Mouse (Mus musculus) embryonic facial prominence, embryonic 10.5 days (tissue): Measurements from ENCODE around the gene Faap24. TPM values are rescaled to one million over a fixed set of nuclear protein-coding genes. Genes with fewer than 3 reads are reported as not detected.

Experiments
- DNase-seq: peaks from one replicate; pipeline ENCODE4 v3.0.0-alpha.2; 2017; ENCODE audit warnings: low spot score
- H3K27ac ChIP-seq: fragments of 300-500 bp; sonication (generic); replicated peaks from 2 replicates; pipeline ENCODE4 v1.5.1; 2016; ENCODE audit warnings: mild to moderate bottlenecking
- H3K27me3 ChIP-seq: fragments of 300-500 bp; sonication (generic); replicated peaks from 2 replicates; pipeline ENCODE4 v1.6.1; 2016; ENCODE audit warnings: low read depth, mild to moderate bottlenecking; ENCODE audit not compliant: poor library complexity, severe bottlenecking
- H3K36me3 ChIP-seq: fragments of 300-500 bp; sonication (generic); replicated peaks from 2 replicates; pipeline ENCODE4 v1.6.1; 2016; ENCODE audit warnings: mild to moderate bottlenecking, moderate library complexity
- H3K4me1 ChIP-seq: fragments of 300-500 bp; sonication (generic); 2 replicates; pipeline ENCODE4 v1.6.1; 2016
- H3K4me3 ChIP-seq: fragments of 300-500 bp; sonication (generic); 2 replicates; pipeline ENCODE4 v1.5.1; 2016; ENCODE audit warnings: mild to moderate bottlenecking, moderate library complexity
- H3K9me3 ChIP-seq: fragments of 300-500 bp; sonication (generic); 2 replicates; pipeline ENCODE4 v1.6.1; 2016; ENCODE audit warnings: mild to moderate bottlenecking
- WGBS: fragments of 180-500 bp; shearing (Covaris S2); methylation state at CpG from one replicate; pipeline ENCODE4 v1.1.7; 2016; 5-methylcytosine and 5-hydroxymethylcytosine counted together
- polyA plus RNA-seq: library from polyadenylated mRNA; unstranded; fragments of >200 nt; fragmentation: Nextera tagmentation; extraction: Ambion mirVana; gene quantifications from 2 replicates; pipeline ENCODE4 v1.2.1, GENCODE M21; 2016

Gene Faap24
- polyA plus RNA-seq, 1 experiment from 2014 or later, result 17.6 TPM

DNA sequence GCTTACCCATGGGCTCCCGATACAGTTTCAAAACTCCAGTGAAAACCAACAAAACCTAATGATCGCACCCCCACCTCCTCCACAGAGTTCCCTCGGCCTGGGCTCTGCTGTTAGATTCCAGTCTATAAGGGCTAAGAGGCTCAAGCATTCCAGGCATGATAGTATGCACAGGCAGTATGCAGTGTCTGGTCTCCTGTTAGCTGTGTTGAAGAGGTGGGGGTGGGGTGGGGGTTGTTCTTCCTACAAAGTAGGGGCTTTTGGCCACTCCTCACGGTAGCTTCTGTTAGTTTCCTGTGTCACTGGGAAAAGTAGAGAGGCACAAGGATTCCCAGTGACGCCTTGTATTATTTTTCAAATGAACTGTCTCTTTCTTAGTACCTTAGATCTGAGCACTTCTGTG is 34.4 kb downstream of the Faap24 start:
- Histone ChIP-seq H3K4me3 (no peak overlapping the region), H3K27ac (peak overlapping the region; percentile 15; the same call in 1 of the 2 replicates), H3K4me1 (peaks cover 27% of the 10 kb centered on the region), H3K36me3 (peaks cover 4% of the 10 kb centered on the region; the same call in 1 of the 2 replicates), H3K9me3 (no peaks in the 10 kb centered on the region; the same call in 1 of the 2 replicates), H3K27me3 (no peaks in the 10 kb centered on the region)
- WGBS, result 63% methylated on average over 5 of the region's 5 CpGs
- DNase-seq, result no peak

DNA sequence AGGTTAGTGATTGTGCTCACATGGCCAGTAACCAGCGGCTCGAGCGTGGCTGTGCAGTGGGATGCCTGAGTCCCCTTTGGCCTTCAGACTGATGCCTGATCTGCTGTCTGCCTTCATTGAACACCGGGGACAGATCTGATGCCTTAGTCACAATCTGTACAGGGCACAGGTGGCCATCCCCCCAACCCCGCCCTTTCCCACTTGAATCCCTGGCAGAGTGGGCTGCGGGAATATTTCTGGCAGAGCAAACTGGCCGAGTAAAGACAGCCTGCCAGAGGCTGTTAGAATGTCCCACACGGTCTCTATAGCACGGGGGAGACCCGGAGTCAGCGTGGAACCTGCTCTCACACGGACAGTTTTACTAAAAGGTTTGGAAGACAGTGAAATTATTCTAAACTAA is 39.0 kb downstream of the Faap24 start:
- H3K27ac ChIP-seq, result no peak overlapping the region
- WGBS, result 90% methylated on average over 12 of the region's 12 CpGs
- H3K36me3 ChIP-seq, result no peaks in the 10 kb centered on the region
- H3K4me3 ChIP-seq, result no peak overlapping the region
- no peak for DNase-seq
- peaks cover 15% of the 10 kb centered on the region for H3K4me1 ChIP-seq
- H3K9me3 ChIP-seq, result no peaks in the 10 kb centered on the region
- H3K27me3 ChIP-seq, result no peaks in the 10 kb centered on the region

DNA sequence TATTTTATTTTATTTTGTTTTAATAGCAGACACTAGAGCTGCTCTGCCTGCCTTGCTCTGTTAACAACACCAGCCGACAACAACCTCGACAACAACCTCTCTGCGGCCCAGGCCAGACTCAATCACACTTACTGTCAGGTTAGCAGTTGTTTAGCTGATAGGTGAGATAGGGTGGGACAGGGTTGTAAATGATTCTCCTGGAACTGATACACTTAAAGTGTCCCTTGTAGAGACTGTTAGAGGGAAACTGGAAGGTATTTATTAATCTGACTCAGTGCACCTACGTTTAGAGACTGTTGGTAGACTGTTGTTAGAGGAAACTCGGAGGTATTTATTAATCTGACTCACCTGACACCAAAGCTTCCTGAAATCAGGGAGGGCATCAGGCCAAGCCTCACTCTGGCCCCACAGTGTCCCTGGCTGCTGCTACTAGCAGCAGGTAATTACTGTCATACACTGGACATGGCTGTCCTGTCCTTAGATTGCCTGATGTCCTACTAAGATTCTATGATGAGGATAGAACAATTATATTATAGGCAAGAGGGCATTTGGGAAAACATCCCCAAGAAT is 41.2 kb downstream of the Faap24 start:
- no peak overlapping the region for H3K4me3 ChIP-seq
- no peak overlapping the region; the same call in 1 of the 2 replicates for H3K27ac ChIP-seq
- peaks cover 5% of the 10 kb centered on the region for H3K4me1 ChIP-seq
- 84% methylated on average over 5 of the region's 5 CpGs for WGBS
- no peaks in the 10 kb centered on the region for H3K9me3 ChIP-seq
- no peaks in the 10 kb centered on the region for H3K36me3 ChIP-seq
- H3K27me3 ChIP-seq, result no peaks in the 10 kb centered on the region
- no peak for DNase-seq

DNA sequence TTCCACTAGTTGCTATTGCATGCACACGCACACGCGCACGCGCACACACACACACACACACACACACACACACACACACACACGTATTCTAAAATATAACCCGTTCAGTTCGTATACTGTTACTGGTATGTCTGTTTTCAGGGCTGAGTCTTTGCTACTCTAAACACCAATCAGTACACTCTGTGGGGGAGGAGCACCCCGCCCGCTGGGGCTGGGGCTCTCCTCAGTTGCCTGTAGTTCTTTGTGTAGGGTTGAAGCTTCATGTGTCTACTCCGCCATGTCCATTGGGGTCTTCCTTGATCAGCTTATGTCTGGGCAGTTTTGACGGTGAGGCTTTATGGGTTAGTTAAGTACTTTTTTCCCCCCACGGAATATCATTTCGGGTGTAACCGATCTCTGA is 43.3 kb downstream of the Faap24 start:
- no peaks in the 10 kb centered on the region for H3K9me3 ChIP-seq
- no peaks in the 10 kb centered on the region for H3K36me3 ChIP-seq
- H3K27ac ChIP-seq, result no peak overlapping the region
- H3K4me1 ChIP-seq, result peaks cover 5% of the 10 kb centered on the region
- H3K4me3 ChIP-seq, result no peak overlapping the region
- H3K27me3 ChIP-seq, result no peaks in the 10 kb centered on the region
- WGBS, result 96% methylated on average over 15 of the region's 15 CpGs
- no peak for DNase-seq

DNA sequence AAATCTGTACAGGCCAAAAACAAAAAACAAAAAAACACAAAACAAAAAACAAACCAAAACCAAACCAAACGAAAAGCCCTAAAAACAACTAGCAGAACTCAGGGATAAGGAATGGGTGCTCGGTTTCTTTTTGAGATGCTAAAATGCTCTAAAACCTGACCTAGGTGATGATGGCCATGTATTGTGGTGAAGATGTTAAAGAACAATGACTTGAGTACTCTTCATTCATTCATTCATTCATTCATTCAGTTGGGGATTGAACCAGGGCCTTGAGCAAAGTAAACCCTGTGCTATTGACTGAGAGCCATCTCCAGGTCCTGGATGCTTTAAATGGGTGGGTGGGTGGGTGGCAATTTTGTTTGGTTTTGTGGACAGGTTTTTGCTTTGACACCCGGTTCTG is 45.5 kb downstream of the Faap24 start:
- WGBS, result 89% methylated on average over 3 of the region's 3 CpGs
- no peaks in the 10 kb centered on the region for H3K27me3 ChIP-seq
- DNase-seq, result no peak
- H3K4me3 ChIP-seq, result no peak overlapping the region
- H3K9me3 ChIP-seq, result no peaks in the 10 kb centered on the region
- peaks cover 5% of the 10 kb centered on the region for H3K4me1 ChIP-seq
- H3K27ac ChIP-seq, result no peak overlapping the region
- H3K36me3 ChIP-seq, result no peaks in the 10 kb centered on the region

DNA sequence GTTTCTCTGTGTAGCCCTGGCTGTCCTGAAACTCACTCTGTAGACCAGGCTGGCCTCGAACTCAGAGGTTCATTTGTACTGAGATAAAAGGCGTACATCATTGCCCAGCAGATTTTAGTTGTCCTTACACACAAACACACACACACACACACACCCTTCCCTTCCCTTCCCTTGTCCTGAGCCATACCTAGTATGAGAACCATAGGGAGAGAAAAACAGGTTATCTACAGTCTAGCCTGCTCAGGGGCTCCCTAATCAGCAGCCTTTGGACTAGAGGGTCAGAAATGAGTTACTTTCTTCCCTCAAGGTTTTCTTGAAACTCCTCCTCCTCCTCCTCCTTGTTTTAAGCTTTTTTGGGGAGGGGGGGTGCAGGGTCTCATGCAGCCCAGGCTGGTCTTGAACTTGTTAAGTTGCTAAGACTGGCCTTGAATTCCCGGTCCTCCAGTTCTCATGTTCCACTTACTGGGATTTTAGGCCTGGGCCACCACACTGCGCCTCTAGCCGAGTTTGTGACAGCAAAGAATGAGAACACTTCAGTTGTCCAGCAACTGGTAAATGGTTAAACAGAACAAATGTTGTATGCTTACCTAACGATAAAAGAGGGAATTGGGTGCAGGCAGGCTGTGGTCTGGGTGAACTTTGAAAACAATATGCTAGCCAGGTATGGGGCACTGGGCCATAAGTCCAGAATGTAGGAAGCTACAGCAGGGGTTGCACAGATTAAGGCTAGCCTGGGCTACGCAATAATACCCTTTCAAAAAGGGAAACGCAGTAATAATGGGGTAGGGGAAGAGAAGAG is 46.6 kb downstream of the Faap24 start:
- H3K9me3 ChIP-seq, result no peaks in the 10 kb centered on the region
- H3K27ac ChIP-seq, result no peak overlapping the region
- H3K4me1 ChIP-seq, result no peaks in the 10 kb centered on the region
- no peak for DNase-seq
- H3K36me3 ChIP-seq, result no peaks in the 10 kb centered on the region
- no peaks in the 10 kb centered on the region for H3K27me3 ChIP-seq
- 88% methylated on average over 8 of the region's 8 CpGs for WGBS
- no peak overlapping the region for H3K4me3 ChIP-seq

DNA sequence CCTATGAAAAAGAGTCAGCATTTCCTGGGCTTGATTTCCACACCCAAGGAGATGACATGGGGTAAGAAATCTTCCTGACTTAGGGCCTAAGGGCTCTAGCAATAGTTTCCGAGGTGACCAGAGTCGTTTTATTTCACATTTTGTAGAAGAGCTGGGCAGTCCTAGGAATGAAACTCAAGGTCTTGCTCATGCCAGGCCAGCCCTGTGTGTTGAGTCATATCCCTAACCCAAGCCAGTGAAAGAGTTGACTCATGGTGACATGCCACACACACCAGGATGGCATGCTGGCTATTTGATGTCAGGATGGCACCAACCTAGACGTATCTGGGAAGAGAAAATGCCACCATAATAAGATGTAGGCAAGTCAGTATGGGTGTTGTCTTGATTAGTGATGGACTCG is 47.6 kb downstream of the Faap24 start:
- no peaks in the 10 kb centered on the region for H3K36me3 ChIP-seq
- H3K4me3 ChIP-seq, result no peak overlapping the region
- no peaks in the 10 kb centered on the region for H3K4me1 ChIP-seq
- H3K9me3 ChIP-seq, result no peaks in the 10 kb centered on the region
- WGBS, result 91% methylated on average over 4 of the region's 4 CpGs
- no peaks in the 10 kb centered on the region for H3K27me3 ChIP-seq
- no peak overlapping the region for H3K27ac ChIP-seq
- DNase-seq, result no peak

DNA sequence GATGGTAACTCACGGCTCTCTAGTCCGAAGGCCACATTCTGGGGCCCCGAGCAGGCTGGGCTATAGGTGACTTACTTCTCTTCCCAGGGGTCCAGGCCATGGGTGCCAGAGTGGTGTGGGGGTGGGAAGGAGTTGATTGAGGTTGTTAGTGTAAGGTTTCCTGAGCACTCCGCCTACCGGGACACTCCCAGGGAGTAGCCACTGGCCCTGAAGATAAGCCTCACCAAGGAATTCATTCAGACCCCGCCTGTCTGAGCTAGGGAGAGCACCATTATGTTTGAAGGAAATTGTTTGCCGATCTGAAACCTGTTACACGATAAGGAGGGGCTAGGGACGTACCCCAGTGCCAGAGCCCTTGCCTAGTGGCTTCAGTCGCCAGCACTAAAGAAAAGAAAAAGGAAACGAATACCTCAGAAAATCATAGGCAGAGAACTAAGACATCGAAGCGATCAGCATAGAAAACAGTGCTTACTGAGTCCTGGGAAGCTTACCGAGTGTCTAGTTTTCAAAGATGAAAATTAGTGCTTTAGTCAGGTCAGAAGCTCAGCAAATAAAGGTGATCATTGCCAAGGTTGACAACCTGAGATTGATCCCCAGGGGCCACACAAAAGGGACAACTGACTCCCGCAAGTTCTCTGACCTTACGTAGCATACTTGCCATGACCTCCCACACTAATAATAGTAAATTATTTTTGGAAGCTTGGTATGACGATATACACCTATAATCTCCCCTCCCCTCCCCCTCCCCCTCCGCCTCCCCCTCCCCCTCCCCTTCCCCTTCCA is 48.5 kb downstream of the Faap24 start:
- Histone ChIP-seq H3K27me3 (no peaks in the 10 kb centered on the region), H3K9me3 (no peaks in the 10 kb centered on the region), H3K36me3 (no peaks in the 10 kb centered on the region), H3K4me1 (no peaks in the 10 kb centered on the region), H3K27ac (no peak overlapping the region), H3K4me3 (no peak overlapping the region)
- no peak for DNase-seq
- WGBS, result 72% methylated on average over 18 of the region's 18 CpGs

DNA sequence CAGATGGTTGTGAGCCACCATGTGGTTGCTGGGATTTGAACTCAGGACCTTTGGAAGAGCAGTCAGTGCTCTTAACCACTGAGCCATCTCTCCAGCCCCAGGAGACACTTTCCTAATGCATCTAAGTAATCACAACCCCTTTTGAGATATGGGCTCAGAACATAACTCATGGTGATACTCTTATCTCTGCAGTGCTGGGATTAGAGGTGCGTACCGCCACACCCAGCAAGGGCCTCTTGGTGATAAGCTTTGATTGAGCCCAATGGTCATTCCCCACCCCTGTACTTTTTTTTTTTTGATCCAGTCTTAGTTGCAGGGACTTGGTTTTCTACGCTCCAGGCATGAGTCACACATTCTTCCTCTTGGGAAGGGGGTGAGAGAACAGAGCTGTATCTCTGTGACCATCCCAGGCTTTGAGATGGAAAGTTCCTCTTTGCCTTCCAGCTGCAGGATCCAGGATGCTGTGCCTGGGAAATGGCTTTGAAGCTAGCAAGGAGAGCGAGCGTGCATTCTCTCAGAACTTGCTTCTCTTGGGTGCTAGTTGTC is 51.8 kb downstream of the Faap24 start:
- DNase-seq, result no peak
- Histone ChIP-seq H3K36me3 (no peaks in the 10 kb centered on the region), H3K4me3 (no peak overlapping the region), H3K4me1 (0 out of 2 replicates have a peak, but pooled peaks cover 7% of the 10 kb centered on the region), H3K27me3 (no peaks in the 10 kb centered on the region), H3K9me3 (no peaks in the 10 kb centered on the region), H3K27ac (no peak overlapping the region)
- 92% methylated on average over 5 of the region's 5 CpGs for WGBS

DNA sequence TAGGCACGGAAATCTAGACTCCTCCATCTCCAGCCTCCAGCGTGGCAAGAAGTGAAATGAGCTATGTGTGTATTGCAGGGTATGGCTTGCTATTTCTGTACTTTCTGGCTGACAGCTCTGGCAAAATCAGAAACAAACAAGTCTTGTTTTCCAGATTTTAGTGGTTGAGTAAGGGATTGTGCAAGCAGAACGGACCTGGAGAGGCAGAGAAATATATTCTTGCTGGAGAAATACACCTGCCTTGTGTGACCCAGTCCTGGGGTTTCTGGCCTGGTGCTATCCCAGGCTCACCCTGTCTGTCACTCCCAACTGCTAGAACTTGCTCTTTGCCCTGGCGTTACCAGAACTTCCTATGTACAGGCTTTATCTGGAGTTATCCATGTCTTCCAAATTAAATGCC is 54.1 kb downstream of the Faap24 start:
- 74% methylated on average over 4 of the region's 4 CpGs for WGBS
- Histone ChIP-seq H3K27ac (no peak overlapping the region), H3K9me3 (no peaks in the 10 kb centered on the region), H3K27me3 (no peaks in the 10 kb centered on the region), H3K4me1 (0 out of 2 replicates have a peak, but pooled peaks cover 7% of the 10 kb centered on the region), H3K4me3 (no peak overlapping the region), H3K36me3 (no peaks in the 10 kb centered on the region)
- DNase-seq, result no peak
